Mouse (Mus musculus) erythroblast, embryonic 14.5 days (primary cell): ENCODE measurements around the gene Sinhcaf.

Source experiments
- GATA1 ChIP-seq: IDR thresholded peaks from 2 replicates; pipeline ENCODE4 v1.6.1; 2012; ENCODE audit warnings: low read length, inconsistent platforms, mixed read lengths
- TAL1 ChIP-seq: IDR thresholded peaks from 3 replicates; pipeline ENCODE4 v1.6.1; 2012; ENCODE audit warnings: low read length, inconsistent platforms, mixed read lengths

GRCm38 (mm10) chr6:148972059-148972848 is 26.0 kb upstream of the Sinhcaf start:
- TF ChIP-seq GATA1 = no peak
- TF ChIP-seq TAL1 = no peak
